Mouse (Mus musculus): ENCODE measurements around the gene Nf1. TPM values are rescaled to one million over a fixed set of nuclear protein-coding genes. Genes with fewer than 3 reads are reported as not detected.

Gene Nf1
- polyA plus RNA-seq, 1 experiment from 2014 or later, result 8.2 TPM

DNA sequence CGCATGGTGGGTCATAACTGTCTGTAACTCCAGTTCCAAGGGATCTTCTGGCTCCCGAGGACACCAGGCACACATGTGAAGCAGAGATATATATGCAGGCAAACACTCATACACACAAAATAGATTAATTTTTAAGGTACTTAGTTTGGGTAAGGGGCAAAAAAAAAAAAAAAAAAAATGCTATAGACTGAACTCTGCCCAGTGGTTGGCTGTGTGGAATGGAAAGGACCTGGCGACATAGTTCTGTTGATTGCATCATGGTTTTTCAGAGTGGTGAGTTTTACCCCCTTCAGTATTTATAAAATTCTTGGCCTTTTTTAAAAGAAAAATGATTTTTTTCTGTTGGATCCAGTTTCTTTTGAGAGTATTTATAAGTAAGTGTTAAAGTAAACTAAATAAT is 196.8 kb downstream of the Nf1 start:
- H3K9ac ChIP-seq (ENCODE audit: low read depth, low read length), result no peak overlapping the region
- peaks cover 16% of the 10 kb centered on the region for H3K36me3 ChIP-seq (ENCODE audit: insufficient read depth, low read length)
- H3K9me3 ChIP-seq (replicated peaks; ENCODE audit: low read length), result no peaks in the 10 kb centered on the region
- DNase-seq (ENCODE audit: low spot score) (no peak), ATAC-seq (replicated peaks; ENCODE audit: low FRiP score, low read depth) (no peak)
- 91% methylated on average over 3 of the region's 3 CpGs for WGBS
- H3K4me1 ChIP-seq (replicated peaks; ENCODE audit: insufficient read depth, low read length), result no peaks in the 10 kb centered on the region
- H3K27me3 ChIP-seq (ENCODE audit: insufficient read depth, low read length), result no peaks in the 10 kb centered on the region
- H3K27ac ChIP-seq, result no peak overlapping the region
- no peak overlapping the region for H3K4me2 ChIP-seq (ENCODE audit: low read length)
- TF ChIP-seq CTCF (IDR thresholded peaks at IDR 0.05; ENCODE audit: low read depth), result no peak
- no peak overlapping the region for H3K4me3 ChIP-seq (replicated peaks; ENCODE audit: low read depth, low read length)

DNA sequence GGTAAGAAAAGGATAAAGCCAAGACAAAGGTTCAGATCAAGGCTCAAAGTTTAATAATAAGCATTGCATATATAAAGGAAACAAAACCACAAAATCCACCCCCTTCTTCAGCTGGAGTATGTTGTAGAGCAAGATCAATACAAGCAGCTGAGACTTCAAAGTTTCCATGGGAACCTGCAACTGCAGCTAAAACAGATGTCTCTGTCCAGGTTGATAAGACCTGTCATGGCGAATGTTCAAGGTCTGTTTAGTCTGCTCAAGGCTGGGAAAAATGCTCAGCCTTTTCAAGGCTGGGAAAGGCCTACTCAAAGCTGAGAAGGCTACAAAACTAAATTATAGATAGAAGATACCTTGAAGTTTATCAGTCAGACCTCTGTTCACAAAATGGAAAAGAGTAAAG is 213.1 kb downstream of the Nf1 start:
- Histone ChIP-seq H3K4me3 (replicated peaks; ENCODE audit: low read depth, low read length) (no peak overlapping the region), H3K27me3 (ENCODE audit: insufficient read depth, low read length) (no peaks in the 10 kb centered on the region), H3K4me1 (replicated peaks; ENCODE audit: insufficient read depth, low read length) (no peaks in the 10 kb centered on the region), H3K36me3 (ENCODE audit: insufficient read depth, low read length) (peaks cover 59% of the 10 kb centered on the region), H3K9ac (ENCODE audit: low read depth, low read length) (no peak overlapping the region), H3K27ac (no peak overlapping the region), H3K4me2 (ENCODE audit: low read length) (no peak overlapping the region), H3K9me3 (replicated peaks; ENCODE audit: low read length) (no peaks in the 10 kb centered on the region)
- WGBS, result 93% methylated on average over 1 of the region's 1 CpGs
- ATAC-seq (replicated peaks; ENCODE audit: low FRiP score, low read depth), result no peak
- no peak for DNase-seq (ENCODE audit: low spot score)
- no peak for TF ChIP-seq CTCF (IDR thresholded peaks at IDR 0.05; ENCODE audit: low read depth)

DNA sequence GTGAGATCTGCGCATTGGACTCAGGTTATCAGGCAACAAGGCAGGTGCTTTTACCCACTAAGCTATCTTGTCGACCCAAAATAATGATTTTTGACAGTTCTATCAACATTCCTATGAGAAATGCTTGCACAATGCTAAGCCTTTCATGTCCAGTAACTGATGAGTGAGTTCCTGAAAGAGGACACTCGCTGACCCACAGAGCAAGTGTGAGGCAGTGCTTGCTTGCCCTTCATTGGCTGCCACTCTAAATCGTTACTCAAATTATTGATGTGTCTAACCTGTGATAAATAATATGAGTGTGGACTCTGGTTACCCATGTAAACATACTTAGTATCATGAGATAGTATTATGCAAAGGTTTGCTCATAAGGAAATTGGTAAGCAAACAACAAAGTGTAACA is 221.0 kb downstream of the Nf1 start:
- no peak overlapping the region for H3K27ac ChIP-seq
- 84% methylated on average over 4 of the region's 4 CpGs for WGBS
- no peak for DNase-seq (ENCODE audit: low spot score)
- peaks cover 48% of the 10 kb centered on the region for H3K36me3 ChIP-seq (ENCODE audit: insufficient read depth, low read length)
- H3K4me2 ChIP-seq (ENCODE audit: low read length), result no peak overlapping the region
- H3K4me3 ChIP-seq (replicated peaks; ENCODE audit: low read depth, low read length), result no peak overlapping the region
- H3K9ac ChIP-seq (ENCODE audit: low read depth, low read length), result no peak overlapping the region
- no peaks in the 10 kb centered on the region for H3K27me3 ChIP-seq (ENCODE audit: insufficient read depth, low read length)
- H3K4me1 ChIP-seq (replicated peaks; ENCODE audit: insufficient read depth, low read length), result no peaks in the 10 kb centered on the region
- TF ChIP-seq CTCF (IDR thresholded peaks at IDR 0.05; ENCODE audit: low read depth), result no peak
- H3K9me3 ChIP-seq (replicated peaks; ENCODE audit: low read length), result no peaks in the 10 kb centered on the region
- ATAC-seq (replicated peaks; ENCODE audit: low FRiP score, low read depth), result no peak

DNA sequence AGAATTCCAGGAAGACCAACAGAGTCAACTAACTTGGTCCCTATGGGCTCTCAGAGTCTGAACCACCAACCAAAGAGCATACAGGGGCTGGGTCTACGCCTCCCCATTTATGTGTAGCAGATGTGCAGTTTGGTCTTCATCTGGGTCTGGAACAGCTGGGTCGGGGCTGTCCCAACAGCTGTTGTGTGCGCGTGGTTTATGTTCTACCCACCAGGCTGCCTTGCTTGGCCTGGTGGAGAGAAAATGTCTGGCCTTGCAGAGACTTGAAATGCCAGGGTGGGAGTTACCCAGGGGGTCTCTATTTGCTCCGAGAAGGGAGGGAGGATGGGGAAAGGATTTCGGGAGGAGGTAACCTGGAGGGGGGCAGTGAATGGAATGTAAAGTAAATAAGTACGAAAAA is 224.0 kb downstream of the Nf1 start:
- no peak for TF ChIP-seq CTCF (IDR thresholded peaks at IDR 0.05; ENCODE audit: low read depth)
- Histone ChIP-seq H3K27me3 (ENCODE audit: insufficient read depth, low read length) (no peaks in the 10 kb centered on the region), H3K4me2 (ENCODE audit: low read length) (no peak overlapping the region), H3K9ac (ENCODE audit: low read depth, low read length) (no peak overlapping the region), H3K4me1 (replicated peaks; ENCODE audit: insufficient read depth, low read length) (no peaks in the 10 kb centered on the region), H3K9me3 (replicated peaks; ENCODE audit: low read length) (no peaks in the 10 kb centered on the region), H3K4me3 (replicated peaks; ENCODE audit: low read depth, low read length) (no peak overlapping the region), H3K36me3 (ENCODE audit: insufficient read depth, low read length) (peaks cover 57% of the 10 kb centered on the region), H3K27ac (no peak overlapping the region)
- WGBS, result 89% methylated on average over 7 of the region's 7 CpGs
- no peak for DNase-seq (ENCODE audit: low spot score)
- no peak for ATAC-seq (replicated peaks; ENCODE audit: low FRiP score, low read depth)

DNA sequence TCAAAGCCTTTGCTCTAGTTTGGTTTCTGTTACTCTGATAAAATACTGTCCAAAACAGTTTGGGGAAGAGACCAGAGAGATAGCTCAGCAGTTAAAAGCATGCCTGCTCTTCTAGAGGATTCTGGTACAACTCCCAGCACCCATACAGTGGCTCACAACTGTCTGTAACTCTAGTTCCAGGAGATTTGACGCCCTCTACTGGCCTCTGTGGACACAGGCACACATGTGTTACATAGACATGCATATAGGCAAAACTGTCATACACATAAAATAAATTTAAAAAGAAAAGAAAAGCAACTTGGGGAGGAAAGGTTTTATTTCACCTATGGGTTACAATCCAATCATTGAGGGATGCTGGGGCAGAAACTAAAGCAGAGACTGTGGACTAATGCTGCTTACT is 227.5 kb downstream of the Nf1 start:
- WGBS, result 70% methylated on average over 1 of the region's 1 CpGs
- H3K9ac ChIP-seq (ENCODE audit: low read depth, low read length), result no peak overlapping the region
- no peak overlapping the region for H3K4me2 ChIP-seq (ENCODE audit: low read length)
- H3K9me3 ChIP-seq (replicated peaks; ENCODE audit: low read length), result no peaks in the 10 kb centered on the region
- TF ChIP-seq CTCF (IDR thresholded peaks at IDR 0.05; ENCODE audit: low read depth), result no peak; the same call in 1 of the 2 replicates
- H3K4me1 ChIP-seq (replicated peaks; ENCODE audit: insufficient read depth, low read length), result no peaks in the 10 kb centered on the region
- no peaks in the 10 kb centered on the region for H3K27me3 ChIP-seq (ENCODE audit: insufficient read depth, low read length)
- peaks cover 57% of the 10 kb centered on the region for H3K36me3 ChIP-seq (ENCODE audit: insufficient read depth, low read length)
- ATAC-seq (replicated peaks; ENCODE audit: low FRiP score, low read depth) (no peak), DNase-seq (ENCODE audit: low spot score) (no peak)
- H3K4me3 ChIP-seq (replicated peaks; ENCODE audit: low read depth, low read length), result no peak overlapping the region
- H3K27ac ChIP-seq, result no peak overlapping the region

DNA sequence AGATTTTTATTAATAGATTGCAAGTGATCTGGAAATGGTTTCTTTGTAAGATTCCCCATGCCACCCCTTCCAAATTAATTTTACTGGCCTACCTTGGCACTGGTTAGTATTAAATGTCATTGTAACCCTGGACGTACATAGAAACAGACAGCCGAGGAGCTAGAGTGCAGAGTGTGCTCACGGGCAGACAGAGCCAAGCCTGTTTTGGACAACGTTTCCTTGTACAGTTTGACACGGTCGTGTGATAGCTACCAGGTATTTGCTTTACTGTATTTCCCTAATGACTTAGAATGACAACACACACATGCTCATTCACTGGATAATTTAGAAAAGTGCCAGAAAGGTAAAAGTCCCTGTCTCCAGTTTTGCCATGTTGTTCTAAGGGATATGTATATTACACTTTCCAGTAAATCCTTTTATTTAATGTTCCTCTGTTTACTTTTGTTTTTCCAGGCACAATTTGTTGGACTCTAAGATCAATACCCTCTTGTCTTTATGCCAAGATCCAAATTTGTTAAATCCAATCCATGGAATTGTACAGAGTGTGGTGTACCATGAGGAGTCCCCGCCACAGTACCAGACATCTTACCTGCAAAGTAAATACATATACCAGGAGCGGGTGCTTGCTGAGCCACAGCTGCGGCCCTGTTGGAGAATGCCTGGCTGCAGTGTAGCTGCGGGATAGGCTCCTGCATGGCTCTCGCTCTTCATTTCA is 228.9 kb downstream of the Nf1 start:
- no peak for TF ChIP-seq CTCF (IDR thresholded peaks at IDR 0.05; ENCODE audit: low read depth)
- Histone ChIP-seq H3K4me2 (ENCODE audit: low read length) (no peak overlapping the region), H3K36me3 (ENCODE audit: insufficient read depth, low read length) (peaks cover 53% of the 10 kb centered on the region), H3K27ac (no peak overlapping the region), H3K4me3 (replicated peaks; ENCODE audit: low read depth, low read length) (no peak overlapping the region), H3K9ac (ENCODE audit: low read depth, low read length) (no peak overlapping the region), H3K27me3 (ENCODE audit: insufficient read depth, low read length) (no peaks in the 10 kb centered on the region), H3K4me1 (replicated peaks; ENCODE audit: insufficient read depth, low read length) (no peaks in the 10 kb centered on the region), H3K9me3 (replicated peaks; ENCODE audit: low read length) (no peaks in the 10 kb centered on the region)
- ATAC-seq (replicated peaks; ENCODE audit: low FRiP score, low read depth) (no peak), DNase-seq (ENCODE audit: low spot score) (no peak)
- 86% methylated on average over 11 of the region's 11 CpGs for WGBS

DNA sequence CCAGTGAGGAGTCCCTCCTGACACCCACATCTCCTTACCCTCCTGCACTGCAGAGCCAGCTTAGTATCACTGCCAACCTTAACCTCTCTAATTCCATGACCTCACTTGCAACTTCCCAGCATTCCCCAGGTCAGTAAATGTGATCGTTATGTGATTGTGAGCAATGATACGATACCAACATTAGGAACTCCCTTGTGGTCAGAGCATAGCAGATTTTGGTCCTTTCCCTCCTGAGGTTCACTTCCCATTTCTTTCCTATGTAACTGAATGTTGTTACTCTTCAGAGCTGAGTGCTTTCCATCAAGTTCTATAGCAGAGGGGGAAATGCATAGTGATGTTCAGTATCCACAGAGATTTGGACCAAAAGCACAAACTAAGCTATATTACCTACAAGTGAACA is 230.8 kb downstream of the Nf1 start:
- DNase-seq (ENCODE audit: low spot score) (no peak), ATAC-seq (replicated peaks; ENCODE audit: low FRiP score, low read depth) (no peak)
- Histone ChIP-seq H3K4me2 (ENCODE audit: low read length) (no peak overlapping the region), H3K36me3 (ENCODE audit: insufficient read depth, low read length) (peaks cover 53% of the 10 kb centered on the region), H3K4me1 (replicated peaks; ENCODE audit: insufficient read depth, low read length) (no peaks in the 10 kb centered on the region), H3K4me3 (replicated peaks; ENCODE audit: low read depth, low read length) (no peak overlapping the region), H3K27me3 (ENCODE audit: insufficient read depth, low read length) (no peaks in the 10 kb centered on the region), H3K27ac (no peak overlapping the region), H3K9ac (ENCODE audit: low read depth, low read length) (no peak overlapping the region), H3K9me3 (replicated peaks; ENCODE audit: low read length) (no peaks in the 10 kb centered on the region)
- 84% methylated on average over 2 of the region's 2 CpGs for WGBS
- TF ChIP-seq CTCF (IDR thresholded peaks at IDR 0.05; ENCODE audit: low read depth), result no peak

All from kidney, postnatal 0 days (tissue).